Mouse (Mus musculus) megakaryocyte, embryonic 14.5 days (primary cell): ENCODE measurements at regions not wholly inside any gene's neighbourhood (a gene's known extent, or its start where the extent isn't known, plus 50 kb on each side); places are given as distances from the start of the nearest gene placed in this dataset.

Experiments used
- H3K27me3 ChIP-seq: replicated peaks from 2 replicates; pipeline ENCODE3; 2012; ENCODE audit warnings: inconsistent platforms
- H3K36me3 ChIP-seq: replicated peaks from 2 replicates; pipeline ENCODE3; 2012; ENCODE audit warnings: low read length, inconsistent platforms, mixed read lengths
- H3K4me1 ChIP-seq: 2 replicates; pipeline ENCODE4 v1.6.1; 2012; ENCODE audit warnings: inconsistent platforms
- H3K4me3 ChIP-seq: replicated peaks from 2 replicates; pipeline ENCODE3; 2012; ENCODE audit warnings: moderate library complexity, mild to moderate bottlenecking, inconsistent platforms
- H3K9me3 ChIP-seq: 2 replicates; pipeline ENCODE4 v1.6.1; 2012; ENCODE audit warnings: inconsistent platforms
- FLI1 ChIP-seq: IDR thresholded peaks from 2 replicates; pipeline ENCODE4 v1.6.1; 2012; ENCODE audit warnings: low read length, inconsistent platforms, mixed read lengths
- GATA1 ChIP-seq: IDR thresholded peaks from 3 replicates; pipeline ENCODE4 v1.6.1; 2012; ENCODE audit warnings: mixed read lengths, low read length, inconsistent platforms, borderline replicate concordance

DNA sequence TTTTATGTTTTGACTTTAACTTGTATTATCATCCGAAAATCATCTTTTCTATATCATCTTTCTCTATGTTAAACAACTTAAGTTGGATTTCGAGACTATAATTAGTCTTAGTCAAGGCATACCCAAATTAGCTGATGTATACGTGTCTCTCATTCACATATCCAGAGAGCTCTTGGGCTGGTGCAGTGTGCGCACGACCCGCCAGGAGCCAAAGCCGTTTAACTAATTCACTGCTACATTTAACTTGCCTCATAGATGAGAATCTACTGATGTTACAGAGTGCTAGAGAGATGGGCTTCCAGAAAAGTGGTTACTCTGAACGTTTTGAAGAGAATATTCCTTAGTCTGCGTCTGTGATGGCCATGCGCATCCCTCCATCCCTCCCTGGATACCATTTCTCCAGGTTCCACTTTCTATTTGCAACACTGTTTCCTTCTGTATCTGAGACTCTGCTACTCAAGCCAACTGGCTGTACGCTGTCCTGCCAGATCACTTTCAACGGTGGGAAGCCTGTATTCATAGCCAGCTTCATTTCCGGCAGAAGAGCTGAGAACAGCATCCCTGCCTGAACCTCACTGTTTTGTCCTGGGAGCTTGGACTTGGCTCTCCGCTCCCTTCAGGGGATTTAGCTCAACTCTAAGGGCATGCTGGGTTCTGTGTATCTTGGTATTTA is 74.2 kb upstream of the Atp5g3 start:
- H3K36me3 ChIP-seq = no peaks in the 10 kb centered on the region
- no peaks in the 10 kb centered on the region for H3K4me1 ChIP-seq
- no peaks in the 10 kb centered on the region for H3K9me3 ChIP-seq
- TF ChIP-seq GATA1 = no peak
- no peak for TF ChIP-seq FLI1
- H3K27me3 ChIP-seq = peaks cover 10% of the 10 kb centered on the region
- no peak overlapping the region for H3K4me3 ChIP-seq

GRCm38 (mm10) chr2:73983166-73983565 is 72.0 kb upstream of the Atp5g3 start:
- TF ChIP-seq FLI1 (no peak), GATA1 (no peak)
- Histone ChIP-seq H3K4me1 (no peaks in the 10 kb centered on the region), H3K4me3 (no peak overlapping the region), H3K9me3 (no peaks in the 10 kb centered on the region), H3K27me3 (peaks cover 9% of the 10 kb centered on the region), H3K36me3 (no peaks in the 10 kb centered on the region)

GRCm38 (mm10) chr2:73978072-73978471 is 66.9 kb upstream of the Atp5g3 start:
- no peaks in the 10 kb centered on the region for H3K36me3 ChIP-seq
- no peak overlapping the region for H3K4me3 ChIP-seq
- TF ChIP-seq FLI1 (no peak), GATA1 (no peak)
- H3K4me1 ChIP-seq = peaks cover 17% of the 10 kb centered on the region
- H3K9me3 ChIP-seq = no peaks in the 10 kb centered on the region
- peaks cover 4% of the 10 kb centered on the region for H3K27me3 ChIP-seq

DNA sequence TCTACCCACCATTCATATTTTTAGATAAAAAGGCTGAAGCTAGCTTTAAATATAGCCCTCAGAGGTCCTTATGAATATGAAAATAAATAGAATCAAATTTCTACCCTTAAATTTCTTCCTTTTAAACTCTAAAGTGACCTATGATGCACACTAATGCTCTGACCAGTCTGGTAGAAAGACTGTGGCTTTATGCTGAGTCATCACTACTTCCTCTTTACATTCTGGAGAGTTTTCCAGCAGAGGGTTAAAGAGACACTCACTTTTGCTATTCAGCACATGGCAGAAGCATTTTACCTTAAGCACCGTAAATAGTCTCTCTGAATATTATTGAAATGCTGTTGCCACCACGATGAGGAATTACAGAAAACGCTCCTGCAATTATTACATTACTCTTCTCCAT is 62.6 kb upstream of the Atp5g3 start:
- no peaks in the 10 kb centered on the region for H3K36me3 ChIP-seq
- H3K27me3 ChIP-seq = no peaks in the 10 kb centered on the region
- H3K4me1 ChIP-seq = peaks cover 17% of the 10 kb centered on the region
- TF ChIP-seq FLI1 (no peak), GATA1 (no peak)
- no peak overlapping the region for H3K4me3 ChIP-seq
- no peaks in the 10 kb centered on the region for H3K9me3 ChIP-seq

DNA sequence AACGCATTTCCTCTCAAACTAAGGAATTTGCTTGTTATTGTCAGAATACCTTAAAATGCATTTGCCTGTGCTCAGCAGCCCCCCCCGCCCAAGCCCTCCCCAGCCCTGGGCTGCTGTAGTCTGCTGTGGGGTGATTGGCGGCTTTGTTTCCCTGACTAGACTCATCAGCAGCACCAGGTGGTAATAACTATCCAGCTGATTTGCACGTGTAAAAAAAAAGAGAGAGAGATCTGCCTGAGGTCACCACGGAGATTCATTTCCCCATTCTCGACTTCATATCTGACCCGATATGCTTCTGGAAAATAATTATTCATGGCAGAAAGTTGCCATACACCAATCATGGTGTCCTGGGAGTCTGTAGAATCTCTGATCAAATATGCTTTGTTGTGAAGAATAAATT is 56.5 kb upstream of the Atp5g3 start:
- H3K4me1 ChIP-seq = no peaks in the 10 kb centered on the region
- H3K36me3 ChIP-seq = no peaks in the 10 kb centered on the region
- no peaks in the 10 kb centered on the region for H3K9me3 ChIP-seq
- H3K27me3 ChIP-seq = peaks cover 10% of the 10 kb centered on the region
- TF ChIP-seq GATA1 (no peak), FLI1 (no peak)
- no peak overlapping the region for H3K4me3 ChIP-seq

DNA sequence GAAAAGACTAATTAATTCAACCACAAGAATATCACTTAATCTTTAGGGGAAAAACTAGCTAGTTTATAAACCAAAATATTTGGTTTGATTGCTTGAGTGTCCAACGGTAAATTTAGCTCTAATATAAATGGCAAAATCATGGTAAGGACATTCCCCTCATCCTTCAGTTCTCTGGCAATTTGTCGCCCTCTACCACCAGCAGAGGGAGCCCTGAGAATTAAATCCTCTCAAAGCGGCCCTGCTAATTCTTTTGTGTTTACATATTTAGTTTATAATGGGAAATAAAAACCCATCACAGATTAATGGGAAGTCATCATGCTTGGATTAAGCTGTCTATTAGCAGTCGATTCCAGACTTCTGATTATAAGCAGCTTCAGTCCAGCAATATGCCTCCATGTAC is 54.5 kb upstream of the Atp5g3 start:
- Histone ChIP-seq H3K27me3 (peaks cover 10% of the 10 kb centered on the region), H3K4me1 (no peaks in the 10 kb centered on the region), H3K9me3 (no peaks in the 10 kb centered on the region), H3K4me3 (no peak overlapping the region), H3K36me3 (no peaks in the 10 kb centered on the region)
- no peak for TF ChIP-seq GATA1
- no peak for TF ChIP-seq FLI1
